Mouse (Mus musculus) ES-CJ7 (cell line): ENCODE measurements around the gene Gprin1.
A peak's percentile ranks its signal among the peaks of the same experiment; 100 is the strongest.

ENCODE experiments used
- DNase-seq: peaks from one replicate; pipeline ENCODE4 v3.0.0; 2011; ENCODE audit warnings: low read depth, low spot score

Gene Gprin1

GRCm38 (mm10) chr13:54760164-54760795 is 10.6 kb upstream of the Gprin1 start:
- DNase-seq, result no peak

DNA sequence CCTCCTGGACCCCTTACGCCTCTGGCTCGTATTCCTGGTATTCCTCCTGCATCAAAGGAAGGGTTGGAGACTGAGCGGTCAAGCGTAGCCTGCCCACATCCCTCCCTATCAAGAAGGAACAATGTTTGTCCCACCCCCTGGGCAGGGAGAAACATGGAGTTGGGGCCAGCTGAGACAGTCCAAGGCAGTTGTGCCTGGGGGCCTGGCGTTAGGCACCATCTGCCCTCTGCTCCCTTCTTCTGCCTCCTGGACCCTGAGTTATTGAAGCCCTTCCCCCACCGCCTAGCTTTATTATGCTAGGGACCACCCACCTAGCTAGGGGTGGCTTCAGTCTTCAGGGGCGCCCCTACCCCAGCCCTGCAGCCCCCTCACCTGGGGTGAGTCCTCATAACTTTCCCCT is 9.8 kb upstream of the Gprin1 start:
- no peak for DNase-seq

DNA sequence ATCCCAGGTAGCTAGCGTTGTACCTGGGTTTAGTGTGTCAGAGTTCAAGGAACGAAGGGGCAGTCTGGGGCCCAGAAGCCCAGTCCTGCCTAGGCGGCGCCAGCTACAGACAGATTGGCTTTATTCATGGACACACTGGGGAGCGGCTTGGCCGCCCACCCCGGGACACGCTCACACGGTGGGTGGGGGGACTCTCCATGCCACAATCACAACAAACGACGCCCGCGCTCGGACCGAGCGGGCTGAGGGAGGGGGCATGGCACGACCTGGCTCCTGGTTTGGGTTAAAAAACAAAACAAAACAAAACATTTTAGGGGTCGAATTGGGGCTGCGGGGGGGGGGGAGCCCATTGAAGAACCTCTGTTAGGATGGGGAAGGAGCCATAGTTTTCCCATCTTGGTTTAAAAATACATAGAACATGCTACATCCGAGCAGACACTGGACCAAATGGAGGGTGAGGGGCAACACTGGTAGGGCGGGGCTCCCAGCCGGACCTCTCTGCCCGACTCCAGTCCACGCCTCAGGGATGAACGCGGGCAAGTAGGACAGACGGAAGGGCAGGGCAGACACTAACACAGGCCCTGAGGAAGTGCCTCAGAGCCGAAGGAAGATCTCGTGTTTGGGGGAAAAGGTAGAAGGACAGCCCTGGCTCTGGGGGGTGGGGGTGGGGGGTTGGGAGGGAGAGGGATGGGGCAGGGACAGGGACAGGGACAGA is 9.2 kb upstream of the Gprin1 start:
- no peak for DNase-seq

GRCm38 (mm10) chr13:54758045-54758755 is 8.5 kb upstream of the Gprin1 start:
- DNase-seq, result peak; percentile 99

GRCm38 (mm10) chr13:54757093-54757830 is 7.6 kb upstream of the Gprin1 start:
- no peak for DNase-seq

GRCm38 (mm10) chr13:54756156-54756712 is 6.6 kb upstream of the Gprin1 start:
- DNase-seq, result no peak

GRCm38 (mm10) chr13:54755201-54755830 is 5.6 kb upstream of the Gprin1 start:
- DNase-seq, result no peak

GRCm38 (mm10) chr13:54754169-54755080 is 4.8 kb upstream of the Gprin1 start:
- no peak for DNase-seq

DNA sequence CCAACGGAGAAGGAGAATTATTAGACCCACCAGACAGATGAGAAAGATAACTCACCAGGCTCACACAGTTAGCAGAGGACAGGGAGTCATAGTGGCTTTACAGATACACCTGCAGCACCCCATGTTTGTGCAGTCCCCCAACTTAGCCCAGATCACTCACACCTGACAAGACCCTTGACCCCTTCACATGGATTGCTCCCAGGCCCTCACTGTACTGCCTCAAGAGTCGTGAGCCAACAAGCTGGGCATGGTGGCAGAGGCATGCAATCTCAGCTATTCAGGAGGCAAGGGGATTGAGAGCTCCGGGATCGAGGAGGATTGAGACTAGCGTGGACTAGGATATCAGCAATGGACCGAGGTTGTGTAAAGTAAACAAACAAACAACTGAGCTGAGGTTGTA is 4.1 kb upstream of the Gprin1 start:
- DNase-seq, result no peak

DNA sequence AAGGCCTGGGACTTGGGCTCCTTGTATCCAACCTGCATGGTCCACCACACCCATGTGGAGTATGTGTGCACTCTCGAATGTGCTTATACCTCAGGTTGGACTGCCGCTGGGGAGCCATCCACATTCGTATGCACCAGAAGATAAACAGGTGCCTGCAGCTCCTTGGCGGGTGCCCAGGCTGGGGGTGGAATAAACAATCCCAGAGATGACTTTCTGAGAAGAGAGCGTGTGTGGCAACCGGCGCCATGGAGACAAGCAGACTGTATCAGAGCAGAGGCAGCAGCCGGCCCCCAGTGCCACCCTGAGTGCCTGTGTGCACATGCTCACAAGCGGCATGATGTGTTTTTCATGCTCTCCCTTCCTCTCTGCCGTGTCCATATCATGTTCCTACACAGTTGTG is 3.0 kb upstream of the Gprin1 start:
- no peak for DNase-seq

DNA sequence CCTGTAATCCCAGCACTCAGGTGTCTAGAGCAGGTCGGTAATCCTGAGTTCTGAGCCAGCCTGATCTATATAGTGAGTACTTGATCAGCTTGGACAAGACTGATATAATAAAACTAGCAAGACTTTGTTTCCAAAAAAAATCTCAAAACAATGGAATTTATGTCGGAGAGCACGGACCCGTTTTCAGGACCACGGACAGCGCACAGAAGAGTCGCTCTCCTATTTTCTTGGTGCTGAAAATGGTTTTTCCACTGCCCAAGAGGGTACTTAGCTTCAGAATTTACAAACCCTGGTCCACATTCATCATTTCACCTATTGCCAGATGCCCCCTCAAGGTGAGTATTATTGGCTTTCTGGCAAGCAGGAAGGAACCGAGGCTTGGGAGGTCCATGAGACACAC is 1.0 kb upstream of the Gprin1 start:
- peak; percentile 37 for DNase-seq

DNA sequence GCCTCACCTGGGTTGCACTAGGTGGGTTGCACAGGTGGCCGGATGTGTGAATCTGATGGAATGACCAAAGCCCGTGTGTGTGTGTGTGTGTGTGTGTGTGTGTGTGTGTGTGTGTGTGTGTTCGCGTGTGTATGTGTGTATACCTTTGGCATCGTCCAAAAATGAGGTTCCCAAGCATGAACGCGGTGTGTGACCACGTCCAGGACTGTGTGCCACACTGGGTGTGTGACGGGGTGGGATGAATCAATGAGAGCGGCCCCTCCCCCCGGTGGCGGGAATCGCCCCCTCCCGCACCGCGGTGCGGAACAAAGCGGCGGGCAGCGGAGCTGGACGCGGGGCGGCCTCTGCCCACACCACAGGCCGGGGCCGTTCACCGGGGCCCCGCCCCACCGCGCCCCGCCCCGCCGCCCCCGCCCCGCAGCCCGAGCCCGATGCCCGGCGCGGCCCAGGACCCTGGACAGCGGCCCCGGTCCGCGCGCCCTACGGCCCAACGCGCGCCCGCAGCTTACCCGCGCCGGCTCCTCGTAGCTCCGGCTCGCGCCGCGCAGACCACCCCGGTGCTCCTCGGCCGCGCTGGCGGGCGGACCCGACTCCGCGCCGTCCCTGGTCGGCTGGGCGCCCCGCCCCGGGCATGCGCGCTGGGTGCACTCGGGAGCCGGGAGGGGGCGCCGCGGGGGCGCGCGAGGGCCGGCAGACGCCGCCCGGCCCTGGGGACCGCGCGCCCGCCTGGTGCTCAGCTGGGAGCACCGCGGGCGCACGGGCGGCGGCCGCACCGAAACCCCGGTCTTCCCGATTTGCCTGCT is 412 bp downstream of the Gprin1 start:
- no peak for DNase-seq

DNA sequence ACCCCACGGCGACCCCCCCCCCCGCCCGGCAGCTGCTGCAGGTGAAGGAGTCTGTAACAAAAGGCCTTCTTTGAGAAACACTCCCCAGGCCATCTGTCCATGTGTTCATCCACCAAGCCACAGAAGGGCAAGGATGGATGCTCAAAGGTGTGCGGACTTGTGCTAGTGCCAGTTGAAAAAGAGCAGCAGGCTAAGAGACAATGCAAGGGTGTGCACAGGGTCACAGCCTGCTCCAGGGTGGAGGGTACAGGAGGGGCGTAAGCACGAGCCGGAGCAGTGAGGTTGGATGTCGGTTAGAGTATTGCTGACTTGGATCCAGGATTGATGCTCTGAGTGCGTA is 983 bp downstream of the Gprin1 start:
- no peak for DNase-seq

DNA sequence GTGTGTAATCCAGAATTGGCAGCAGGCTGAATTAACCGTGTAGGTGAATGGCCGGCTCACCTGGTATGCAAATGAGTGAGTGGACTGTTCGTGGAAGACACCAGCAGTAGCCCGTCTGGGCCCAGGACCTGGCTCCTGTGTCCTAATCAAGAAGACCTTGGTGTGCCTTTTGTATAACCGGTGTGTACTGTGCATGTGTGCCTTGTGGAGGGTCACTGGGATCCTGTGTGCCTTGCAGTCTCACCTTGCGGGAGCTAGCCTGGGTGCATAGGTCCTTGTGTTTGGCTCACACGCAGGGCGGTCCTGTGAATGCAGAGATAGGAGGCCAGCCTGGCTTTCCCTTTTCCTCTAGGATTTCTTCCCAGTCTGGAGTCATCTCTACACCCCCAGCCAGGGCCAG is 1.5 kb downstream of the Gprin1 start:
- DNase-seq, result no peak

- no peak for DNase-seq
Observed at GRCm38 (mm10) chr13:54746896-54747295, 2.8 kb downstream of the Gprin1 start.

DNA sequence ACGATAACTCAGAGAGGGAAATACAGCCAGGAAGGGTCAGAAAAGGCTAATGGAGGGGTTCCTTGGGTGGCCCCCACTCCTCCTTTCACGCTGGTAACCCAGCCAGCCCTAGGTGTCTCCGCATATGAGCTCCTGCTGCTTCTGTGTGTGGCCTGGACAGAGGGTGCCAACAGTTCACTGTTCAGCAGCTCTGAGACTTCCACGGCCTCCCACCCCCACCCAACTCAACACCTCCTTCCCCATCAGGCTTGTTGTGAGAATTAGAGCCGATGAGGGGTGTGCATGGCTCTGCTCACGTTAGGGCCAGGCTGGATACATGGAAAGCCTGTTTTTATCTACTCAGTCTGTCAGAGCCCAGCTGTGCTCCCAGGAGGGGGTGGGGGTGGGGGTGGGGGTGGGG is 3.6 kb downstream of the Gprin1 start:
- no peak for DNase-seq

DNA sequence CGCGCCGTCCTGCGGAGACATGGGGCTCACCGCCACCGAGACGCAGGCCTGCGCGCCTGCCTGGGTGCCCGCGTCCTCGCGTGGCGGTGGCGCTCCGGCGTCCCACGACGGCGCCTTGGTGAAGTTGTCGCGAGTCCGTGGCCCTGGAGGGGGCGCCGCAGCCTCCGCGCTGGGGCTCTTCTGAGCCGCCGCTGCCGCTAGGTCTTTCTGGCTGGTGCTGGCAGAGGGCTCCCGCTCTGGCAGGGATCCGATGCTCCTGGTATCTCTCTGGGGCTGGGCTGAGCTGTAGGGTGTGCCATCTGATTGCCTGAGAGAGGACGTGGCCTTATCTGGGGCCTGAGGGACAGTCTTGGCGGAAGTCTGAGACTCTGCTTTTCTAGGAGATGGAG is 11.5 kb downstream of the Gprin1 start:
- peak; percentile 31 for DNase-seq

DNA sequence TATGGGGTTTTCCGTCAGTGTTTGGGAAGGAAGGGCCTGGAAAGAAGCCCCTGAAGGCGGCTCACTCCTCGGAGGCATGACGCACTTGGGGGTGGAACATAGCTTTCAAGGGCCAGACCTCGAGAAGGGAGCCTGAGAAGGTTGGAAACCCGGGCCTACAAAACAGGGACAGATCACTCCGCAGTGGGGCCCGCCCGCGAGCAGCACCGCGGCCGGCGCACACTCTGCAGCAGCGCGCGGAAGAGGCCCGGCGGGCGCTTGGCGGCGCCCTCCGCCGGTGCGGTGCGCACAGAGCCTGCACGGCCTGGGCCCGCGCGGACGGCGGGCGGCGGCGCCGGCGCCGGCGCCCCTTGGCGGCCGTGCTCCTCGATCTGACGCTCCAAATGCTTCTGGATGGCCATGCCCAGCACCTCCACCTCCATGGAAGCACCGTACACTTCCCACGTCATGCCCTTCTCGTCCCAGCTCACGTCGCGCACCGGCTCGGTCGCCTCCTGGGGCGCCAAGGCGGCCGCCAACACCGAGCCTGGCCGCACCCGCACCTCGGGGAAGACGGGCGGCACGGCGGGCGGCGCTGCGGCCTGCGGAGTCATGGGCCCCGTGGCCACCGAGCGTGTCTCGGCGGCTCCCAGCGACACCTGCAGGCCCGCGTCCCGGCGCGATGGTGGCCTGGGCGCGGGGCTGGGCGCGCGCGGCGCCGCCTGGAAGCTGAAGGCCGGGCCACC is 12.0 kb downstream of the Gprin1 start:
- peak; percentile 74 for DNase-seq

GRCm38 (mm10) chr13:54736931-54737330 is 12.7 kb downstream of the Gprin1 start:
- no peak for DNase-seq
